Mouse (Mus musculus) left cerebral cortex, adult 2 months (tissue): ENCODE measurements at regions not wholly inside any gene's neighbourhood (a gene's known extent, or its start where the extent isn't known, plus 50 kb on each side); places are given as distances from the start of the nearest gene placed in this dataset.
A peak's percentile ranks its signal among the peaks of the same experiment; 100 is the strongest.

Experiments
- DNase-seq, 2 experiments: peaks; one replicate each; pipeline ENCODE4 v3.0.0; 2021 to 2022; ENCODE audit warnings: low spot score in 2 of 2, mixed read lengths in 1 of 2; ENCODE audit errors: extremely low spot score in 1 of 2
- H3K27ac ChIP-seq: fragments of 200-600 bp; 2 replicates; pipeline ENCODE4 v1.8.1; 2022
- H3K4me3 ChIP-seq: fragments of 200-600 bp; 2 replicates; pipeline ENCODE4 v1.8.1; 2022
- CTCF ChIP-seq: fragments of 200-600 bp; IDR thresholded peaks from 2 replicates; pipeline ENCODE4 v1.8.1; 2022; ENCODE audit warnings: antibody characterized with exemption, mild to moderate bottlenecking, moderate library complexity
- intact Hi-C: fragments of 180-260 bp; cut with DNase I; formaldehyde crosslinking; loops from one replicate; pipeline ENCODE4 v1.15.1; 2025

GRCm38 (mm10) chr13:47855422-47856108 is 405.5 kb upstream of the Id4 start:
- H3K27ac ChIP-seq, result no peak overlapping the region
- no peak overlapping the region for H3K4me3 ChIP-seq
- DNase-seq, result no peak
- TF ChIP-seq CTCF, result no peak
- intact Hi-C loops, result no loop called here

- TF ChIP-seq CTCF, result no peak
- Histone ChIP-seq H3K4me3 (no peak overlapping the region), H3K27ac (no peak overlapping the region)
- intact Hi-C loops, result no loop called here
- DNase-seq, result no peak
Measured at GRCm38 (mm10) chr13:47858946-47859345, 402.1 kb upstream of the Id4 start.

- no peak overlapping the region for H3K27ac ChIP-seq
- no peak for DNase-seq
- intact Hi-C loops, result no loop called here
- no peak for TF ChIP-seq CTCF
- H3K4me3 ChIP-seq, result no peak overlapping the region
Measured at GRCm38 (mm10) chr13:47860316-47860715, 400.7 kb upstream of the Id4 start.

GRCm38 (mm10) chr13:47862896-47863295 is 398.1 kb upstream of the Id4 start:
- Histone ChIP-seq H3K27ac (no peak overlapping the region), H3K4me3 (no peak overlapping the region)
- no peak for TF ChIP-seq CTCF
- DNase-seq, result no peak
- intact Hi-C loops, result no loop called here

GRCm38 (mm10) chr13:47868656-47869055 is 392.4 kb upstream of the Id4 start:
- intact Hi-C loops, result no loop called here
- TF ChIP-seq CTCF, result no peak

GRCm38 (mm10) chr13:47869670-47870532 is 391.1 kb upstream of the Id4 start:
- Histone ChIP-seq H3K27ac (no peak overlapping the region), H3K4me3 (no peak overlapping the region)
- no peak for DNase-seq
- intact Hi-C loops, result no loop called here
- TF ChIP-seq CTCF, result no peak

More at GRCm38 (mm10) chr13:47868656-47869055, 392.4 kb upstream of the Id4 start:
- H3K4me3 ChIP-seq, result no peak overlapping the region
- no peak overlapping the region for H3K27ac ChIP-seq
- no peak for DNase-seq

GRCm38 (mm10) chr13:47872645-47873044 is 388.4 kb upstream of the Id4 start:
- intact Hi-C loops, result no loop called here
- no peak overlapping the region for H3K27ac ChIP-seq
- H3K4me3 ChIP-seq, result no peak overlapping the region
- TF ChIP-seq CTCF, result no peak
- no peak for DNase-seq

- no peak for DNase-seq
- no peak overlapping the region for H3K4me3 ChIP-seq
- H3K27ac ChIP-seq, result no peak overlapping the region
- TF ChIP-seq CTCF, result no peak
- intact Hi-C loops, result no loop called here
Measured at GRCm38 (mm10) chr13:47892569-47892968, 368.5 kb upstream of the Id4 start.

GRCm38 (mm10) chr13:47894331-47894730 is 366.7 kb upstream of the Id4 start:
- Histone ChIP-seq H3K4me3 (no peak overlapping the region), H3K27ac (no peak overlapping the region)
- intact Hi-C loops, result no loop called here
- no peak for TF ChIP-seq CTCF
- DNase-seq, result peak; percentile 12 to 15

GRCm38 (mm10) chr13:47895256-47895655 is 365.8 kb upstream of the Id4 start:
- intact Hi-C loops, result no loop called here
- DNase-seq, result no peak
- TF ChIP-seq CTCF, result no peak
- H3K27ac ChIP-seq, result no peak overlapping the region
- no peak overlapping the region for H3K4me3 ChIP-seq

GRCm38 (mm10) chr13:47896646-47897045 is 364.4 kb upstream of the Id4 start:
- intact Hi-C loops, result no loop called here

GRCm38 (mm10) chr13:47909851-47910530 is 351.0 kb upstream of the Id4 start:
- intact Hi-C loops, result no loop called here
- DNase-seq, result no peak
- no peak overlapping the region for H3K4me3 ChIP-seq
- H3K27ac ChIP-seq, result no peak overlapping the region
- no peak for TF ChIP-seq CTCF

More at GRCm38 (mm10) chr13:47896646-47897045, 364.4 kb upstream of the Id4 start:
- no peak overlapping the region for H3K27ac ChIP-seq
- TF ChIP-seq CTCF, result no peak
- DNase-seq, result no peak
- no peak overlapping the region for H3K4me3 ChIP-seq
